Comparison of ENCODE assay signal across 11 mouse cellular contexts in genomic region chr3:35750286-35750685, GRCm38 (mm10). TPM values are rescaled to one million over a fixed set of nuclear protein-coding genes. Genes with fewer than 3 reads are reported as not detected.
DNase-seq lines count a peak whose midpoint lies in the region; ATAC-seq and TF ChIP-seq lines count a peak whose summit lies in the region.
"Had no signal": no experiment of that assay in that cellular context is flagged by ENCODE, and none has a peak within 500 bp of the region (broad histone marks: within the 10 kb centered on the region; RNA-seq: fewer than 3 reads in every experiment).

No protein-coding gene starts in this region.

- H3K27me3 ChIP-seq in lung, embryonic 14.5 days (ENCODE audit: insufficient read depth, low read length): no peaks in the 10 kb centered on the region
- H3K27me3 ChIP-seq in small intestine, adult 2 months (ENCODE audit: control insufficient read depth, insufficient read depth, low read length): no peaks in the 10 kb centered on the region
- H3K27me3 ChIP-seq: limb, embryonic 13.5 days; midbrain, embryonic 12.5 days had no signal

- no peak overlapping the region for H3K4me2 ChIP-seq in lung, embryonic 14.5 days
- H3K4me2 ChIP-seq: limb, embryonic 13.5 days; midbrain, embryonic 12.5 days had no signal

- WGBS in lung, embryonic 14.5 days: 48% methylated on average over 5 of the region's 5 CpGs
- 61% methylated on average over 5 of the region's 5 CpGs for WGBS in small intestine, adult 2 months

- no peak overlapping the region for H3K4me3 ChIP-seq in lung, embryonic 14.5 days (ENCODE audit: low read depth, low read length)
- no peak overlapping the region for H3K4me3 ChIP-seq in small intestine, adult 2 months (ENCODE audit: low read depth, low read length)
- H3K4me3 ChIP-seq: limb, embryonic 13.5 days; midbrain, embryonic 12.5 days had no signal

- H3K27ac ChIP-seq in lung, embryonic 14.5 days (ENCODE audit: low read depth): no peak overlapping the region
- H3K27ac ChIP-seq in small intestine, adult 2 months (ENCODE audit: insufficient read depth, low read depth, low read length): no peak overlapping the region
- H3K27ac ChIP-seq: limb, embryonic 13.5 days; midbrain, embryonic 12.5 days had no signal

- H3K4me1 ChIP-seq in lung, embryonic 14.5 days (ENCODE audit: insufficient read depth): no peaks in the 10 kb centered on the region
- H3K4me1 ChIP-seq in small intestine, adult 2 months (ENCODE audit: control insufficient read depth, insufficient read depth, insufficient read length, low read length): peaks cover 12% of the 10 kb centered on the region; the same call in 1 of the 2 replicates

- TF ChIP-seq CTCF in lung, embryonic 14.5 days (IDR thresholded peaks at IDR 0.05; ENCODE audit: low read depth): peak; percentile 24
- peak; percentile 32; the same call in 1 of the 2 replicates for TF ChIP-seq CTCF in small intestine, adult 2 months (IDR thresholded peaks at IDR 0.05; ENCODE audit: extremely low read depth, insufficient read length, insufficient replicate concordance, low read depth, low read length)

- ATAC-seq in lung, embryonic 14.5 days (ENCODE audit: insufficient read depth): no peak

- H3K9me3 ChIP-seq in lung, embryonic 14.5 days (ENCODE audit: low read depth, low read length): no peaks in the 10 kb centered on the region
- H3K9me3 ChIP-seq: limb, embryonic 13.5 days; midbrain, embryonic 12.5 days had no signal

- H3K36me3 ChIP-seq in lung, embryonic 14.5 days (ENCODE audit: insufficient read depth): no peaks in the 10 kb centered on the region
- no peaks in the 10 kb centered on the region for H3K36me3 ChIP-seq in small intestine, adult 2 months (ENCODE audit: control insufficient read depth, insufficient read depth, low read length)
- H3K36me3 ChIP-seq: limb, embryonic 13.5 days; midbrain, embryonic 12.5 days had no signal

- no peak overlapping the region for H3K9ac ChIP-seq in lung, embryonic 14.5 days
- H3K9ac ChIP-seq: limb, embryonic 13.5 days; midbrain, embryonic 12.5 days had no signal

- peak; percentile 9 to 12 for DNase-seq in cerebellum, postnatal 10 days
- no peak for DNase-seq in cerebellum, adult 9-11 months
- DNase-seq in lung, embryonic 14.5 days: no peak
- DNase-seq in lung, postnatal 36 days: no peak
- peak; percentile 33 for DNase-seq in brain, adult 2 months (ENCODE audit: low read depth, low spot score)
- DNase-seq in urinary bladder, postnatal 14 days (ENCODE audit: low spot score): no peak
- no peak for DNase-seq in gastrocnemius, adult 18-20 months (ENCODE audit: low spot score)
- DNase-seq: heart, postnatal 4 days had no signal

- TF ChIP-seq POLR2A in small intestine, adult 2 months (IDR thresholded peaks at IDR 0.05; ENCODE audit: low read depth, low read length): no peak

RNA-seq across cellular contexts. Expression of gene Atp11b, which starts 3.6 kb away (rescaled TPM):
- polyA plus RNA-seq in lung, embryonic 14.5 days (2014; fragmentation: Nextera tagmentation; extraction: Ambion mirVana): 36.2 and 38.7 TPM in 2 replicates
- 8.7 and 25.9 TPM in 2 replicates for polyA plus RNA-seq in small intestine, adult 2 months (2012; rRNA removed)
- total RNA-seq in gastrocnemius, adult 18-20 months (2021): 10 to 100 TPM; 12.1 TPM

Comparison
In these comparisons a context has a peak if more than half of its experiments do, and no peak if none do; other contexts are left out.
1. DNase-seq: peak in cerebellum, postnatal 10 days (2 of 2) and brain, adult 2 months (single experiment); none in cerebellum, adult 9-11 months (single experiment), lung, embryonic 14.5 days (single experiment), lung, postnatal 36 days (single experiment), urinary bladder, postnatal 14 days (single experiment) and gastrocnemius, adult 18-20 months (single experiment).